Mouse (Mus musculus) testis, postnatal 10 days (tissue): ENCODE results near the gene Slc44a4.

Experiments
- DNase-seq: peaks from one replicate; pipeline ENCODE4 v3.0.0; 2021; ENCODE audit warnings: low spot score

Gene Slc44a4

DNA sequence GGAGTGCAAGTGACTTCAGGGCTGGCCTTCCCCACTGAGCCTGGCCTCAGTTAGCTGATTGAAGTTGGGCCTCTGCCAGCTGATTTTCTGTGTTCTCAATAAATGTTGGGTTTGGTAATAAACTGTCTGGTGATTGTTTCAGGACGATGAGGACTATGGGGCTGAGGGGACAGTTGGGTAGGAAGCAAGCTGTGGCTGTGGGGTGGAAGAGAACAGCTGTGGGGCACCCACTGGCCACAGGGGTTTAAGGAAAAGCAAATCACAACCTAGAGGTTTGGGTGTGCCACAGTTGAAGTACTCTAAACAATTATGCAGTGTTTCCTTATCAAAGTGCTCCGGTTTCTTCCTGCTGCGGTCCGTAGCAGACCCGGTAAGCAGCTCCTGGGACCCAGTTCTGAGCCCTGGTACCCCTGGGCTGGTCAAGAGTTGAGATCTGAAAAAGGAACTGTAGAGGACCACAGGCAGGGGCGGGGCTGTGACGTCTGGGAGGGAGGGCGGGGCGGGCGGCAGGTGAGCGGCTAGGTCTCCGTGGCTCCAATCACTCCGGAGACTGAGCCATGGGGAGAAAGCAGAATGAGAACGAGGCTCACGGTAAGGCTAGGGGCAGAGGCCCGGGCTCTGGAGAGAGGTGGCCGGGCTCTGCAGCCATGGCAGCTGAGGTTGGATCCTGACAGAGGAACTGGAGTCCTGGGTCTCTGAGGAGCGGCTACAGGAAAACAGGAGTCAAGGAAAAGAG is at the start of gene Slc44a4:
TSS of gene Slc44a4 (plus strand) at position 537 of the 736 bp plus-strand sequence.
- DNase-seq = no peak

DNA sequence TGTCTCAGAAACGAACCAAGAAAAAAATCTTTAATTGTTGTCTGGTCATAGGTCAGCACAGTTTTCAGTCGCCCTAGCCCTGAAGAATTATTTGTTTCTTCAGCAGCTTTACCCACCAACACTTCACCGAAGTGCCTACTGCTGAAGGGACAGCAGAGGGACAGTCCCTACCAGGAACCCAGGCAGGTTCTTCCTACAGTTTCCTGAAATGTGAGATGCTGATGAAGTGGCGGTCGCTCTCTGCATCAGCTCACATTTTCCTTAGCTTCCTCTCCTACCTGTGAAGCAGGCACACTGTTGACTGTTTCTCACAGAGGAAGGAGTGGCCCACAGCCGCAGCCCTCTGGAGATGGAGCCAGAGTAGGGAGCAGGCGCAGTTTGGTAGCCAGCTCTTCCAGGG is 48.3 kb upstream of the Slc44a4 start:
- DNase-seq = no peak

GRCm38 (mm10) chr17:34874321-34874720 is 39.9 kb upstream of the Slc44a4 start:
- DNase-seq = no peak

DNA sequence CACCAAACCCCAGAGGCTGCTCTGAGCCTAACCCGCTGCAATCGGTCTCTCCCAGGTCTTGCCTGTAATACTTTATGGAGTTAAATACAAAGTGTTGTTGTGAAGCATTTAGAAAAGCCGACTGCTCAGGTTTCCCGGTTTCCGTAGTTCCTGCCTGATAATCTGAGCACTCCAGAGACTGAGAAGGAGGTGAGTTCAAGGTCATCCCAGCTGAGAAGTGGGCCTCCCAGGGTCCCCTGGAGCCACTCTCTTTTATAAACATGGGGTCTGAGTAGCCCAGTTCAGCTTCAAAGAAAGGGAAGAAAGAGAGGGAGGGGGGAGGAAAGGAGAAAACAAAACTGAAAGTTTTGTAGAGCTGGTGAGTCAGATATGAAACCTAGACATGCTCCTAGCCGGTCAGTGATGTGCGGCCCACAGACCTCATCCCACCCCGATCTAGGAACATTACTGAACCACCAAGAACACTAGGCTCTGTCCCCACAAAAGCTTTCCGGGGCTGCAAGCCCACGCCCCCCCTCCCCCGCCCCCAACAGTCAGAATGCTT is 34.9 kb upstream of the Slc44a4 start, which contains the start of gene Zbtb12:
TSS of gene Zbtb12 (plus strand) at position 148 of the 544 bp plus-strand sequence.
- DNase-seq = no peak

DNA sequence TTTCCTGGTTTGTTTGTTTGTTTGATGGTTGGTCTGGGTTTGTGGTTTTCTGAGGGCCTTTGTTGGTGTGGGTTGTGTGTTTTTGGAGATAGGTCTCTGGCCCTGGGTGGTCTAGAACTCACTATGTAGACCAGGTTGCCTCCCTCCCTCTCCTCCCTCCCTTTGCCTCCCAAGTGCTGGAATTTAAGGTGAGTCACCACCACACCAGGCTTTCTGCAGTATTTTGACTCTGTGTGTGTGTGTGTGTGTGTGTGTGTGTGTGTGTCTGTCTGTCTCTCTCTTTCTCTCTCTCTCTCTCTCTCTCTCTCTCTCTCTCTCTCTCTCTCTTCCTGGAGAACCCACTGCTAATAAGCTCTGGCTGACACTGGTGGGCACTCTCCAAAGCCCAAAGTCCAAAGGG is 33.1 kb upstream of the Slc44a4 start:
- no peak for DNase-seq

DNA sequence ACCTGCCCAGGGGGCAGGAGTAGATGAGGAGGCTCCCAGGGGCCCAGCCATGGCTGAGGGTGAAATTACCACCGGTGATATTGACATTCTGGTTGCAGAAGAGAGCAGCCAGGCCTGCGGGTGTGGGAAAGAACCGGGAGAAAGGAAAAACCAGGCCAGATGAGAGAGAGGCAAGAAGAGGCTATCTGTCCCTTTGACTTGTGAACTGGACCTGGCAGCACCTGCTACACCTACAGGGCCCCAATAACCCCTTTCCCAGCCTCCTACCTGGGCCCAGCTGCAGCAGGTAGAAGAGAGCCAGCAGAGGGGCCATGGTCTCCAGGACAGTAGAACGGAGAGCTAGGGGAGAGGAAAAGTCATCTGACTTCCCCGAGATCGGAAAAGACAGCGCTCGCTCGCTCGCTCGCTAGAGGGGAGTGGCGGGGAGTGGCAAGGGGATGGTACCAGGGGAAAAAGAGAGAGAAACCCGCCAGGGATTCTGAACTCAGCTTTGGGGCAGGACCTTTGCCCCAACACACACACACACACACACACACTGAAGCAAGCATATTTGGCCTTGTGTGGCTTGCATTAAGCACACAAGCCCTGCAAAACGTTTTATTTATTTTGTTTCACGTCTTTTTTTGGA is 32.5 kb upstream of the Slc44a4 start, which contains the start of gene Gm20547:
TSS of gene Gm20547 (minus strand) at position 360 of the 628 bp plus-strand sequence.
- no peak for DNase-seq

GRCm38 (mm10) chr17:34883332-34883731 is 30.9 kb upstream of the Slc44a4 start:
- DNase-seq = no peak

- no peak for DNase-seq
Observed at GRCm38 (mm10) chr17:34884704-34885103, 29.6 kb upstream of the Slc44a4 start.

DNA sequence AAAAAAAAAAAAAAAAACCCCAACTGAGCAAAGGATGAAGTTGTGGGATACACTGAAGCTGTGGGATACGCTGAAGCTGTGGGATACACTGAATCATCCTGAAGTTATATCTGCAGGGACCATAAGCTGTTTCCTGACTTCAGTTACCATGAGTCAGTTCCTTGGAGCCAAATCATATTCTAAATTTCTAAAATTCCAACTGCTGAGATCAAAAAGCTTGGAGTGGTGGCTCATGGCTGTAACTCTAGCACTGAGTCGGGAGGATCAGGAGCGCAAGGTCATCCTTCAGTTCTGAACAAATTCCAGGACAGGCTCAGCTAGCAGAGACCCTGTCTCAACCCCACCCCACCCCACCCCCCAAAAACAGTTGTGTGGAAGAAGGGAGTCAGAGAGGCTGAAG is 28.7 kb upstream of the Slc44a4 start:
- DNase-seq = no peak

DNA sequence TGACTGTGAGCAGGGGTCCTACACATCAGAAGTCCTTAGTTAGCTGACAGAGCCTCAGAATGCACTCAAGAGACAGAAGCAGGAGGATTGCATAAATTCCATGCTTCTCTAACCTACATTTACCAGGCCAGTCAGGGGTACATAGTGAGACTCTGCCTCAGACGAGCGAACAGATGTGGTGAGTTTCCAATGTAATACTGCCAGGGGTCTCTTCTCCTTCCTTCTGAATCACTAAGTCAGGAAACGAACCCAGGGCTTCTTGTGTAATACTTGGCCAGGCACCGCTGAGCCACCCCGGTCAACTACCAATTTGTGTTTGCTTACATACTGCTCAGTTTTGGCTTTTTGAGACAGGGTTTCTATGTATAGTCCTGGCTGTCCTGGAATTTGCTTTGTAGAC is 26.3 kb upstream of the Slc44a4 start:
- DNase-seq = no peak

DNA sequence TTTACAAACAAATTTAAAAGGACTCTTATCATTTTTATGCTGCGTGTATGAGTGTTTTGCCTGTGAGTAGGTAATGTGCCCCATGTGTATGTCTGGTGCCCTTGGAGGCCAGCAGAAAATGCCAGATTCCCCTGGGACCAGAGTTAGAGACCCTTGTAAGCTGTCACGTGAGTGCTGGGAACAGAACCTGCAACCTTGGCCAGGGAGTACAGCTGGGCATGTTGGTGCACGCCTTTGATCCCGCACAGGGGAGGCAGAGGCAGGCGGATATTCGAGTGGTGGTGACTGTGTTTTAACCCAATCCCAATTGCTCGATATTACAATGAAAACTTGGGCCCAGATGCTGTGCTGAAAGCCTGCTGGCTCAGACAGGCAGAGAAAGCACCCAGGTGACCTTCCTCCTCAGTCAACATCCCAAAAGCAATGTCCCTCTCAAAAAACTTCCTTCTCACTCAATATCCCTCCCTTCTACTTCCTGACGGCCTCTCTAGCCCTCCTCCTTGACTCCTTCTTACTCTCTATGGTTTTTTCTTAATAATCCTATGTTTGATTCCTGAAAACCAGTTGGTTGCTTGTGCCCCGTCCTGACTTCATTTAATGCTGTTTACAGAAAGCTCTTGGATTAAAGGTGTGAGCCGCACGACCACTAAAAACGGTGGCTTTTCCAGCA is 24.1 kb upstream of the Slc44a4 start:
- no peak for DNase-seq

GRCm38 (mm10) chr17:34891377-34891776 is 22.9 kb upstream of the Slc44a4 start:
- no peak for DNase-seq

GRCm38 (mm10) chr17:34893072-34893824 is 21.0 kb upstream of the Slc44a4 start:
- DNase-seq = no peak

DNA sequence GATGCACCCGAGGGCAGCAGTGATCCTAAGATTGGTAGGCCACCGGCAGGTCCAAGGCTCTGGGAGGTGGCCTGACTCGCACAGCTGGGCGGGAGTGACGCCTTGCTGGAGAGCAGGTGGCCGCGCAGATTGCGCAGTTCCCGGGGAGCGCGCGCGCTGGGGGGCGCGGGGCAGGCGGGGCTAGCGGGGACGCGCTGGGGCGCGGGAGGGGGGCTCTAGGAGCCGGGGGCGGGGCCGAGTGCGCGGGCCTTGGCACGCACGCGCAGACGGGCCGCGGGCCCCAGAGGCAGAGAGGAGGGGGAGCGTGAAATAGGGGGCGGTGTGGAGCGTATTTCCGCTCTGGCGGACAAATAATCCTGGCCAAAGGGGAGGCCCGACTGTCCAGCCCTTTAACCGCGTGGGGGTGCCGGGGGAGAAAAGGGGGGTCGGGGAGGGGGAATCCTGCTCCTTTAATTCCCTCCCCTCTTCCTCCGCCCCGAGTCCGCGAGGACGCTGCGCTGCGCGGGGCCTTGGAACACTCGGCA is 20.1 kb upstream of the Slc44a4 start:
- DNase-seq = peak; percentile 98

DNA sequence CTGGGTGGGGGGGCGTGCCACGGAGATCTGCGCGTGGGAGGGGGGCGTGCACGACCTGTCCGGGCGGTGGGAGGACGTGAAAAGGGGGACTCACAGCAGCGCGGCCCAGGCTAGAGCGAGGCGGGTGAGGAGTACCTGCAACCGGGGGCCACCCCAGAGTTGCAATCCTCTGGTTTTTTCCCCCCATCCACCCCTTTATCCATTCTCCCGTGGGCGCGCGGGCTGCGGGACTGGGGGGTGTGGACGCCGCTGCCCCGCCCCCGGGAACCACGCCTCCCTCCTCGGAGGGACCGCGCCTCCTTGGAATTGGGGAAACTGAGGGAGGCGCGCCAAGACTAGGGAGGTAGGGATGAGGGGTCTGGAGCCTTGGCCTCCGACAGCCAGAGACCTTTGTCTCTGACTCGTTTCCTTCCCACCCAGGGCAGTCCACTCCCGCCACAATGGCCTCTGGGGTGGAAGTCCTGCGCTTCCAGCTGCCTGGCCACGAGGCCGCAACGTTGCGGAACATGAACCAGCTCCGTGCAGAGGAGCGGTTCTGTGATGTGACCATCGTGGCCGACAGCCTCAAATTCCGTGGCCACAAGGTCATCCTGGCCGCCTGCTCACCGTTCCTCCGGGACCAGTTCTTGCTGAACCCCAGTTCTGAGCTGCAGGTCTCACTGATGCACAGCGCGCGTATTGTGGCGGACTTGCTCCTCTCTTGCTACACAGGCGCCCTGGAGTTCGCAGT is 19.3 kb upstream of the Slc44a4 start:
- peak; percentile 85 for DNase-seq

DNA sequence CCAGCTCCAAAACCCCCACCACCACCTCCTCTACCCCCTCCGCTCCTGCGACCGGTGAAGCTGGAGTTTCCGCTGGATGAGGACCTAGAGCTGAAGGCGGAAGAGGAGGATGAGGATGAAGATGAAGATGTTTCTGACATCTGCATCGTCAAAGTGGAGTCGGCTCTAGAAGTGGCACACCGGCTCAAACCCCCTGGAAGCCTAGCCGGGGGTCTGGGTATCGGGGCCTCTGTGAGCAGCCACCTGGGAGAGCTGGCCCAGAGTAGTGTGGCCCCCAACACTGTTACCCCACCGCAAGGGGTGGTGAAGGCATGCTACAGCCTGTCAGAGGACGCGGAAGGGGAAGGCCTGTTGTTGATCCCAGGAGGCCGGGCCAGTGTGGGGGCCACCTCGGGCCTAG is 18.5 kb upstream of the Slc44a4 start:
- no peak for DNase-seq

GRCm38 (mm10) chr17:34896366-34896765 is 17.9 kb upstream of the Slc44a4 start:
- DNase-seq = no peak

DNA sequence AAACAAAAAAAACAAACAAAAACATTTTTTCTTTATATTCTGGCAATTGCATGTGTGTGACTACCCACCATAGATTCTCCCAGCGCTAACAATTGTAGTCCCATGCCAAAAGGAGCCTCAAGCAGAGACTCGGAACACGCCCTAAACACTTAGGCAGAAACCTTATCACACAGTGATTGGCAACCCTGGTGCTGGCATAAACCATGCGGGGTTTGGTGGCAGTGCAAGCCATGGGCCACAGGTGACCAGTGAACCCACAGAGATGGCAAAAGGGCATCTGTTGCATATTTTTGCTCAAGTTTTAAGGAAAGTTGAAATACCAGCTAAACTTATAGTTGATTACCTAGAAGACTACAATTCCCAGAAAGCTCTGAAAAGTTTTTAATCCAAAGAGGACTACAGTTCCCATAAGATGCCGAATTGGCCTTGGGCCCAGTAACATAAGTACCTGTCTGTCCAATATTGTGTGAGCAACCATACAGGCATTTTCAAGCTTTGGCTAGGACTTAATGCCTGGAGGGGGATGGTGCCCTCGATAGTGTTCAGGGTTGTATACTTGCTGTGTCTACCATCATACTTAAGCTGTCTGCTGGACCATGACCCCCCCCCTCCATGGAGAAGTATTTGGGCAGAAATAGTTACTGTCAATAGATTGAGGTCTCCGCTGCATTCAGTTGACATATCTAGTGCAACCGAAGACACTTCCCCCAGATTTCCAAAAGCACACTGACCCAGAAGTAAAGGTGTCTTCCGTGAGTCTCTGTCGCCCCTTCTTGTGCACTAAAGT is 16.7 kb upstream of the Slc44a4 start:
- DNase-seq = no peak

- peak; percentile 87 for DNase-seq
Observed at GRCm38 (mm10) chr17:34898160-34898586, 16.1 kb upstream of the Slc44a4 start, which contains the start of the genes C2 and Ehmt2. Gene C2, minus strand, starts transcription at chr17:34898265. Gene Ehmt2, plus strand, starts transcription at chr17:34898469.

DNA sequence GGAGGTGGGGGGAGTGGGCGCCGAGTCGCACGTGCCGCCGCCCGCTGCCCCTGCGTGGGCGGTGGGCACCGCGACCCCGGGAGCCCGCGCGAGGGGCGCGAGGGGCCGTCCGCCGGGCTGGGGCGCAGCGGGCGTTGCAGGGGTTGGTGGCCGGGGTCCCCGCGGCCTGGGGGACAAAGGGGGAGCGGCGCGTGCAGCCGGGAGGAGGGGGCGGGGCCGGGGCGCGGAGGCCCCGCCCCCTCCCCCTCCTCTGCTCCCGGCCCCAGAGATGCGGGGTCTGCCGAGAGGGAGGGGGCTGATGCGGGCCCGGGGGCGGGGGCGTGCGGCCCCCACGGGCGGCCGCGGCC is 15.6 kb upstream of the Slc44a4 start:
- DNase-seq = no peak
